Mouse (Mus musculus) limb, embryonic 11.5 days (tissue): Measurements from ENCODE around the gene Atp4a. TPM values are rescaled to one million over a fixed set of nuclear protein-coding genes. Genes with fewer than 3 reads are reported as not detected.
"Not testable (repeated sequence)": the region's sequence is repeated elsewhere in the genome, so short reads cannot be mapped to it uniquely, and the experiment has no call there.

Experiments
- ATAC-seq: fragments of 200-750 bp; cut with Nextera tagmentation; 2 replicates; pipeline ENCODE4 v1.8.0; 2017; ENCODE audit warnings: low read depth; ENCODE audit not compliant: insufficient number of reproducible peaks, low FRiP score, low TSS enrichment
- DNase-seq: peaks from one replicate; pipeline ENCODE4 v3.0.0-alpha.2; 2015; ENCODE audit warnings: low spot score
- H3K27ac ChIP-seq: fragments of 300-500 bp; sonication (generic); replicated peaks from 2 replicates; pipeline ENCODE4 v1.5.1; 2014; ENCODE audit warnings: low read depth, mild to moderate bottlenecking, low read length
- H3K27me3 ChIP-seq: fragments of 300-500 bp; sonication (generic); 2 replicates; pipeline ENCODE4 v1.6.1; 2014; ENCODE audit warnings: mild to moderate bottlenecking, low read length, mixed read lengths; ENCODE audit not compliant: control insufficient read depth, insufficient read depth
- H3K36me3 ChIP-seq: fragments of 300-500 bp; sonication (generic); 2 replicates; pipeline ENCODE4 v1.6.1; 2014; ENCODE audit warnings: mild to moderate bottlenecking, low read length, moderate library complexity, mixed read lengths; ENCODE audit not compliant: control insufficient read depth, insufficient read depth
- H3K4me1 ChIP-seq: fragments of 300-500 bp; sonication (generic); 2 replicates; pipeline ENCODE4 v1.6.1; 2014; ENCODE audit warnings: low read length, mixed read lengths; ENCODE audit not compliant: control insufficient read depth, insufficient read depth
- H3K4me2 ChIP-seq: fragments of 300-500 bp; sonication (generic); 2 replicates; pipeline ENCODE4 v1.6.1; 2014; ENCODE audit warnings: low read depth, mild to moderate bottlenecking, moderate library complexity; ENCODE audit not compliant: severe bottlenecking
- H3K4me3 ChIP-seq: fragments of 300-500 bp; sonication (generic); 2 replicates; pipeline ENCODE4 v1.5.1; 2014; ENCODE audit warnings: low read depth, low read length
- H3K9ac ChIP-seq: fragments of 300-500 bp; sonication (generic); 2 replicates; pipeline ENCODE4 v1.6.1; 2014; ENCODE audit warnings: mild to moderate bottlenecking, low read length
- H3K9me3 ChIP-seq: fragments of 300-500 bp; sonication (generic); 2 replicates; pipeline ENCODE4 v1.6.1; 2016; ENCODE audit warnings: low read length; ENCODE audit not compliant: control insufficient read depth
- WGBS: fragments of 180-500 bp; shearing (Covaris S2); extraction: QIAGEN DNeasy Blood & Tissue Kit; methylation state at CpG from one replicate; pipeline ENCODE4 v1.1.7; 2014; 5-methylcytosine and 5-hydroxymethylcytosine counted together
- polyA plus RNA-seq: library from polyadenylated mRNA; unstranded; fragments of >200 nt; fragmentation: Nextera tagmentation; extraction: Ambion mirVana; gene quantifications from 2 replicates; pipeline ENCODE4 v1.2.1, GENCODE M21; 2014

Atp4a gene
- polyA plus RNA-seq, 1 experiment from 2014 or later: 0.41 TPM

- ATAC-seq: no peak
- no peaks in the 10 kb centered on the region for H3K9me3 ChIP-seq
- no peak for DNase-seq
- H3K36me3 ChIP-seq: no peaks in the 10 kb centered on the region
- H3K4me1 ChIP-seq: no peaks in the 10 kb centered on the region
- no peak overlapping the region for H3K9ac ChIP-seq
- no peak overlapping the region for H3K4me3 ChIP-seq
- H3K27me3 ChIP-seq: peaks cover 14% of the 10 kb centered on the region
- WGBS: 80% methylated on average over 7 of the region's 7 CpGs
- H3K27ac ChIP-seq: no peak overlapping the region
- H3K4me2 ChIP-seq: no peak overlapping the region
These were observed 9.3 kb downstream of the Atp4a start for GRCm38 (mm10) chr7:30721286-30721685.

GRCm38 (mm10) chr7:30723274-30723953 is 11.4 kb downstream of the Atp4a start:
- no peaks in the 10 kb centered on the region for H3K36me3 ChIP-seq
- no peak overlapping the region for H3K4me2 ChIP-seq
- H3K4me3 ChIP-seq: no peak overlapping the region
- no peaks in the 10 kb centered on the region for H3K9me3 ChIP-seq
- no peak overlapping the region for H3K27ac ChIP-seq
- ATAC-seq: no peak
- H3K9ac ChIP-seq: no peak overlapping the region
- H3K27me3 ChIP-seq: no peaks in the 10 kb centered on the region
- 65% methylated on average over 6 of the region's 6 CpGs for WGBS
- DNase-seq: peak; percentile 40
- H3K4me1 ChIP-seq: peaks cover 3% of the 10 kb centered on the region

GRCm38 (mm10) chr7:30728214-30728613 is 16.2 kb downstream of the Atp4a start:
- Histone ChIP-seq H3K9me3 (no peaks in the 10 kb centered on the region), H3K9ac (peak overlapping the region; percentile 68; the same call in 1 of the 2 replicates), H3K27me3 (no peaks in the 10 kb centered on the region), H3K27ac (no peak overlapping the region), H3K4me3 (peak overlapping the region; percentile 51), H3K36me3 (no peaks in the 10 kb centered on the region), H3K4me2 (peak overlapping the region; percentile 54), H3K4me1 (peaks cover 7% of the 10 kb centered on the region)
- WGBS: 81% methylated on average over 6 of the region's 6 CpGs
- ATAC-seq (no peak), DNase-seq (no peak)

GRCm38 (mm10) chr7:30728739-30729395 is 16.9 kb downstream of the Atp4a start:
- no peaks in the 10 kb centered on the region for H3K27me3 ChIP-seq
- H3K4me2 ChIP-seq: peak overlapping the region; percentile 54
- peak overlapping the region; percentile 51 for H3K4me3 ChIP-seq
- ATAC-seq: peak; percentile 60
- no peaks in the 10 kb centered on the region for H3K9me3 ChIP-seq
- no peak overlapping the region; the same call in 1 of the 2 replicates for H3K27ac ChIP-seq
- WGBS: 8% methylated on average over 26 of the region's 26 CpGs
- peaks cover 7% of the 10 kb centered on the region for H3K4me1 ChIP-seq
- H3K36me3 ChIP-seq: 0 out of 2 replicates have a peak, but pooled peaks cover 2% of the 10 kb centered on the region
- peak overlapping the region; percentile 68 for H3K9ac ChIP-seq
- no peak for DNase-seq

DNA sequence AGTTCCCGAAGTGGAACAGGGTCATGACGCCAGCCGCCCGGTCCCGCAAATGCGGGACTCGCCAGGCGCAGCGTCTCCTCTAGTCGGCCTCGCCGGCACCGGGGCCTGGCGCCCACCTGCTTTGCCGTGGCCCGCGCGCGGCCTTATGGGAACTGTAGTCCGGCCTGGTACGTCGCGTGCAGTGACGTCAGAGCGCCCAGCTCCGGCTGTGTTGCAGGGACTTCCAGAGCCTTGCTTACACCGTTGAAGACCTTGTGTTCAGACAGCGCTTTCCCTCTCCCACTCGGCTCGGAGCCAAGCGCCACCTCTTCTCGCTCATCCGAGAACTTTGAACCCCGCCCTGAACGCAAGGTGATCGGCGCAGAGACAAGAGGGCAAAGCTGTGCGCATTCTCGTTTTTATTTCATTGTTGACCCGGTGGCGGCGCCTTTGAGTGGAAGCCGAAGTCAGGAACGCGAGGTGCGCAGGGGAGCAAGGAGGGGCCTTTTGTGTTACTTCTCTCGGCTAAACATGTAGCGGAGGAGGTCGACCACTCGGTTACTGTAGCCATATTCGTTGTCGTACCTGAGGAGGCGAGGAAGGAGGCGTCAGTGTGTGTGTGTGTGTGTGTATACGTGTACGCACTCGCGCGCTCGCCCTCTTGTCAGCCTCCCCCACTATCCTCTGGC is 17.5 kb downstream of the Atp4a start, which contains the start of gene Tmem147:
Gene Tmem147 (minus strand): TSS at position 145 of the 668 bp plus-strand sequence.
- peak; percentile 98 for DNase-seq
- Histone ChIP-seq H3K27me3 (no peaks in the 10 kb centered on the region), H3K4me2 (peak within 1 kb of the TSS; percentile 54), H3K9ac (peak within 1 kb of the TSS; percentile 68), H3K36me3 (0 out of 2 replicates have a peak, but pooled peaks cover 2% of the 10 kb centered on the region), H3K9me3 (no peaks in the 10 kb centered on the region), H3K27ac (peak within 1 kb of the TSS; percentile 80), H3K4me1 (peaks cover 7% of the 10 kb centered on the region), H3K4me3 (peak within 1 kb of the TSS; percentile 51)
- under 1% methylated on average over 57 of the region's 60 CpGs for WGBS
- peak; percentile 95 for ATAC-seq

- 30% methylated on average over 15 of the region's 22 CpGs for WGBS
- H3K27ac ChIP-seq: not testable (repeated sequence)
These were observed 18.2 kb downstream of the Atp4a start for GRCm38 (mm10) chr7:30730064-30730722.

GRCm38 (mm10) chr7:30736211-30736610 is 24.2 kb downstream of the Atp4a start:
- H3K27ac ChIP-seq: no peak overlapping the region
- no peaks in the 10 kb centered on the region for H3K9me3 ChIP-seq
- H3K27me3 ChIP-seq: no peaks in the 10 kb centered on the region
- H3K9ac ChIP-seq: no peak overlapping the region
- H3K4me1 ChIP-seq: no peaks in the 10 kb centered on the region
- no peak overlapping the region for H3K4me3 ChIP-seq
- H3K36me3 ChIP-seq: 0 out of 2 replicates have a peak, but pooled peaks cover 2% of the 10 kb centered on the region
- no peak for DNase-seq
- WGBS: 83% methylated on average over 3 of the region's 3 CpGs
- no peak for ATAC-seq
- H3K4me2 ChIP-seq: no peak overlapping the region

More at GRCm38 (mm10) chr7:30730064-30730722, 18.2 kb downstream of the Atp4a start:
- DNase-seq, H3K27me3 ChIP-seq, H3K9me3 ChIP-seq, H3K4me1 ChIP-seq, H3K36me3 ChIP-seq, ATAC-seq: not testable (repeated sequence)
- Histone ChIP-seq H3K9ac (peak overlapping the region; percentile 68), H3K4me2 (peak overlapping the region; percentile 54), H3K4me3 (peak overlapping the region; percentile 51)

GRCm38 (mm10) chr7:30742570-30742969 is 30.6 kb downstream of the Atp4a start:
- not testable (repeated sequence) for H3K9ac ChIP-seq, H3K27ac ChIP-seq, ATAC-seq, H3K27me3 ChIP-seq, H3K4me2 ChIP-seq, H3K9me3 ChIP-seq, DNase-seq, H3K36me3 ChIP-seq, H3K4me1 ChIP-seq, H3K4me3 ChIP-seq
- WGBS: 85% methylated on average over 2 of the region's 2 CpGs
